Mouse (Mus musculus) heart, postnatal 0 days (tissue): ENCODE measurements around the gene Apln. TPM values are rescaled to one million over a fixed set of nuclear protein-coding genes. Genes with fewer than 3 reads are reported as not detected.
A peak's percentile ranks its signal among the peaks of the same experiment; 100 is the strongest.

ENCODE experiments used
- ATAC-seq: fragments of 200-750 bp; cut with Nextera tagmentation; 2 replicates; pipeline ENCODE4 v1.8.0; 2017; ENCODE audit warnings: low read depth, moderate number of reproducible peaks, moderate library complexity; ENCODE audit not compliant: insufficient read depth
- DNase-seq: peaks from one replicate; pipeline ENCODE4 v3.0.0-alpha.2; 2016; ENCODE audit warnings: low spot score
- H3K27ac ChIP-seq: fragments of 300-500 bp; sonication (generic); 2 replicates; pipeline ENCODE4 v1.5.1; 2014; ENCODE audit warnings: low read depth, mild to moderate bottlenecking
- H3K27me3 ChIP-seq: fragments of 300-500 bp; sonication (generic); 2 replicates; pipeline ENCODE4 v1.6.1; 2014; ENCODE audit warnings: low read length, mixed read lengths; ENCODE audit not compliant: control insufficient read depth, insufficient read depth
- H3K36me3 ChIP-seq: fragments of 300-500 bp; sonication (generic); replicated peaks from 2 replicates; pipeline ENCODE4 v1.6.1; 2014; ENCODE audit warnings: low read length, mixed read lengths; ENCODE audit not compliant: control insufficient read depth, insufficient read depth
- H3K4me1 ChIP-seq: fragments of 300-500 bp; sonication (generic); 2 replicates; pipeline ENCODE4 v1.6.1; 2014; ENCODE audit warnings: antibody characterized with exemption; ENCODE audit not compliant: control insufficient read depth, insufficient read depth
- H3K4me2 ChIP-seq: fragments of 300-500 bp; sonication (generic); 2 replicates; pipeline ENCODE4 v1.6.1; 2014; ENCODE audit warnings: low read depth, mild to moderate bottlenecking, low read length, moderate library complexity
- H3K4me3 ChIP-seq: fragments of 300-500 bp; sonication (generic); 2 replicates; pipeline ENCODE4 v1.5.1; 2014; ENCODE audit warnings: low read depth, low read length
- H3K9ac ChIP-seq: fragments of 300-500 bp; sonication (generic); replicated peaks from 2 replicates; pipeline ENCODE4 v1.6.1; 2014; ENCODE audit warnings: low read depth, low read length, mixed read lengths
- H3K9me3 ChIP-seq: fragments of 300-500 bp; sonication (generic); replicated peaks from 2 replicates; pipeline ENCODE4 v1.6.1; 2016; ENCODE audit warnings: low read length; ENCODE audit not compliant: control insufficient read depth
- CTCF ChIP-seq: IDR thresholded peaks from 2 replicates; pipeline ENCODE4 v1.5.1; 2016; ENCODE audit warnings: antibody characterized with exemption, control low read depth, low read depth
- EP300 ChIP-seq: IDR thresholded peaks from 2 replicates; pipeline ENCODE4 v1.6.1; 2016; ENCODE audit warnings: antibody characterized with exemption, low read depth
- WGBS: fragments of 180-500 bp; shearing (Covaris S2); extraction: QIAGEN DNeasy Blood & Tissue Kit; methylation state at CpG from one replicate; pipeline ENCODE4 v1.1.7; 2014; 5-methylcytosine and 5-hydroxymethylcytosine counted together
- polyA plus RNA-seq: library from polyadenylated mRNA; unstranded; fragments of >200 nt; fragmentation: Nextera tagmentation; extraction: Ambion mirVana; gene quantifications from 2 replicates; pipeline ENCODE4 v1.2.1, GENCODE M21; 2015
- total RNA-seq: library from RNA; depleted of rRNA; stranded (reverse); fragments of >200 nt; gene quantifications from 2 replicates; pipeline ENCODE4 v1.2.3, GENCODE M21; 2014; ENCODE audit warnings: low replicate concordance

Apln gene
- total and polyA plus RNA-seq, 2 experiments from 2014 or later, result 7.6 to 18.6 TPM

GRCm38 (mm10) chrX:48016906-48017601 is 17.6 kb downstream of the Apln start:
- Histone ChIP-seq H3K4me1 (no peaks in the 10 kb centered on the region), H3K9ac (no peak overlapping the region), H3K27ac (no peak overlapping the region), H3K4me3 (no peak overlapping the region), H3K27me3 (0 out of 2 replicates have a peak, but pooled peaks cover 7% of the 10 kb centered on the region), H3K9me3 (no peaks in the 10 kb centered on the region), H3K4me2 (no peak overlapping the region), H3K36me3 (no peaks in the 10 kb centered on the region)
- WGBS, result 60% methylated on average over 7 of the region's 7 CpGs
- no peak for ATAC-seq
- TF ChIP-seq EP300 (no peak), CTCF (no peak)
- no peak for DNase-seq

- Histone ChIP-seq H3K9me3 (no peaks in the 10 kb centered on the region), H3K27ac (no peak overlapping the region), H3K27me3 (no peaks in the 10 kb centered on the region), H3K36me3 (no peaks in the 10 kb centered on the region), H3K4me2 (no peak overlapping the region), H3K4me3 (no peak overlapping the region), H3K4me1 (no peaks in the 10 kb centered on the region), H3K9ac (no peak overlapping the region)
- TF ChIP-seq CTCF, result no peak
- TF ChIP-seq EP300, result no peak
- ATAC-seq (no peak), DNase-seq (no peak)
- WGBS, result 87% methylated on average over 3 of the region's 3 CpGs
These were observed 23.0 kb downstream of the Apln start for GRCm38 (mm10) chrX:48011656-48012055.

GRCm38 (mm10) chrX:48006062-48006461 is 28.6 kb downstream of the Apln start:
- no peak overlapping the region for H3K9ac ChIP-seq
- H3K27me3 ChIP-seq, result no peaks in the 10 kb centered on the region
- H3K9me3 ChIP-seq, result no peaks in the 10 kb centered on the region
- DNase-seq (no peak), ATAC-seq (peak; percentile 63; the same call in 1 of the 2 replicates)
- no peaks in the 10 kb centered on the region for H3K36me3 ChIP-seq
- 51% methylated on average over 8 of the region's 8 CpGs for WGBS
- TF ChIP-seq EP300, result peak; percentile 71; the same call in 1 of the 2 replicates
- TF ChIP-seq CTCF, result no peak
- H3K4me3 ChIP-seq, result no peak overlapping the region
- no peak overlapping the region for H3K4me2 ChIP-seq
- H3K27ac ChIP-seq, result no peak overlapping the region
- no peaks in the 10 kb centered on the region for H3K4me1 ChIP-seq

- Histone ChIP-seq H3K4me3 (no peak overlapping the region), H3K27me3 (no peaks in the 10 kb centered on the region), H3K36me3 (no peaks in the 10 kb centered on the region), H3K9ac (no peak overlapping the region), H3K4me2 (no peak overlapping the region), H3K4me1 (no peaks in the 10 kb centered on the region), H3K27ac (no peak overlapping the region), H3K9me3 (no peaks in the 10 kb centered on the region)
- no peak for TF ChIP-seq CTCF
- no peak for TF ChIP-seq EP300
- DNase-seq (no peak), ATAC-seq (no peak)
- WGBS, result 54% methylated on average over 1 of the region's 1 CpGs
These were observed 29.9 kb downstream of the Apln start for GRCm38 (mm10) chrX:48004786-48005185.

GRCm38 (mm10) chrX:48001151-48001550 is 33.5 kb downstream of the Apln start:
- Histone ChIP-seq H3K4me3 (no peak overlapping the region), H3K4me2 (no peak overlapping the region), H3K9me3 (no peaks in the 10 kb centered on the region), H3K4me1 (no peaks in the 10 kb centered on the region), H3K36me3 (no peaks in the 10 kb centered on the region), H3K27ac (no peak overlapping the region), H3K27me3 (no peaks in the 10 kb centered on the region), H3K9ac (no peak overlapping the region)
- ATAC-seq, result no peak
- no peak for DNase-seq
- 57% methylated on average over 7 of the region's 7 CpGs for WGBS
- TF ChIP-seq EP300 (no peak), CTCF (no peak)

GRCm38 (mm10) chrX:47998412-47998811 is 36.2 kb downstream of the Apln start:
- WGBS, result 75% methylated on average over 8 of the region's 8 CpGs
- no peak overlapping the region for H3K4me3 ChIP-seq
- ATAC-seq (no peak), DNase-seq (no peak)
- TF ChIP-seq CTCF, result no peak
- TF ChIP-seq EP300, result no peak
- no peaks in the 10 kb centered on the region for H3K27me3 ChIP-seq
- no peak overlapping the region for H3K4me2 ChIP-seq
- no peaks in the 10 kb centered on the region for H3K36me3 ChIP-seq
- no peaks in the 10 kb centered on the region for H3K9me3 ChIP-seq
- peak overlapping the region; percentile 18; the same call in 1 of the 2 replicates for H3K27ac ChIP-seq
- no peak overlapping the region for H3K9ac ChIP-seq
- no peaks in the 10 kb centered on the region for H3K4me1 ChIP-seq
